Mouse (Mus musculus) embryonic fibroblast, embryonic 13.5 days (primary cell): Measurements from ENCODE around the gene Gm30191. TPM values are rescaled to one million over a fixed set of nuclear protein-coding genes. Genes with fewer than 3 reads are reported as not detected.

Source experiments
- H3K27ac ChIP-seq: 2 replicates; pipeline ENCODE4 v1.5.1; 2012; ENCODE audit warnings: low read length, control low read depth, inconsistent platforms; ENCODE audit not compliant: insufficient read depth
- H3K4me1 ChIP-seq: 2 replicates; pipeline ENCODE4 v1.6.1; 2011; ENCODE audit warnings: low read length; ENCODE audit not compliant: control insufficient read depth, insufficient read depth
- H3K4me3 ChIP-seq: 2 replicates; pipeline ENCODE4 v1.5.1; 2011; ENCODE audit warnings: mild to moderate bottlenecking, control low read depth, low read length; ENCODE audit not compliant: insufficient read depth
- CTCF ChIP-seq: IDR thresholded peaks from 2 replicates; pipeline ENCODE4 v1.5.1; 2011; ENCODE audit warnings: mild to moderate bottlenecking, control low read depth, low read length, moderate library complexity, borderline replicate concordance; ENCODE audit not compliant: insufficient read depth
- POLR2A ChIP-seq: IDR thresholded peaks from 2 replicates; pipeline ENCODE4 v1.6.1; 2011; ENCODE audit warnings: low read depth, mild to moderate bottlenecking, control low read depth, low read length, moderate library complexity
- polyA plus RNA-seq: library from polyadenylated mRNA; stranded (reverse); fragments of >200 nt; gene quantifications from 2 replicates; pipeline ENCODE4 v1.2.4, GENCODE M21; 2011; ENCODE audit warnings: low read depth; ENCODE audit not compliant: missing spikeins, insufficient read length

The Gm30191 gene
- polyA plus RNA-seq, 1 experiment: not detected

DNA sequence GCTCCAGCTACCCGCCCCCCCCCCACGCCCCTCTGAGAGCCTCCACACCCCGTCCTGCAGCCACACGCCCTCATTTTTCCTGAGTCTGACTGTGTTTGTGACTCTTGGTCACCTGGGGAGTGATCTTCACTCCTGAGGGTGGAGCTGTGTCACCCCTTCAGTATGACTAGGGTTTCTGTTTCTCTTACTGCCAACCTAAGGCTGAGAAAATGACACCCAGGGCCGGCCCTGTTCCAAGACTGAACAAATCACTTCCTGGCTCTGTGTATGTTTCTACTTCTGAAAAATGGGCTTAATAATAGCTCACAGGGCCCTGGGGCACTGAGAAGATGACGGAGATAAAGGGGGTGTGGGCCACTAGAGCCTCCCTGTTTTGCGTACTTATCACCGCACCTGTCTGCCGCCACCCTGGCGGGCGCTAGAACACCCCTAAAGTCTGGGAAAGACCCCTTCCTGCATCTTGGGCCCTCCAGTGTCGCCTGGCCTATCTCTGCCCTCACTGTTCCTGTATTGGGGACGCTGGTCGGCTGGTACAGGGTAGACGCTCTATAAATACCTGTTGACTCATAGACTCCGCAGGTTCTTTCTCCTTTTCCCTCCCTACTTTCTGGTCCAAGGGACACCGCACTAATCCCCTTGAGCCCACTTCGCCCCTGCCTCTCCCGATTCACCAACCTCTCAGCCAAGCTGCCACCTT is 9.0 kb upstream of the Gm30191 start:
- H3K4me3 ChIP-seq: no peak overlapping the region

DNA sequence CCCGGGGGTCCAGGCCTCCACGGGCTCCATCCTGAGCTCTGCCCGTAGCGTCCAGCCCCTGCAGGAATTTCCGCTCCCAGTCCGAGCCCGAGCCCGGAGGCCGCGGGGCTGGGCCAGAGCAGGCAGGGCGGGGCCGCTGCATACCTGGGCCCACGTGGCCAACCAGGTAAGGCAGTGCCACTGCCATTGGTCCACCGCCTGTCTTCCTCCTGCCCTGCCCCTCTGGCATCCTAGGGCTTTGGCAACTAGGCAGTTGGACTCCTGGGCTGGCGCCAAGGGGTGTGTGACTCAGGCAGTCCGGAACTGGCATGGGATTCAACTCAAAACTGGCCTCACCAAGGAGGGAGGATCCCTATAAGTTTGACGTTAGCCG is 8.5 kb upstream of the Gm30191 start, which contains the start of gene Cnksr1:
Gene Cnksr1, minus strand, starts transcription at position 121 of the 373 bp plus-strand sequence.
- Histone ChIP-seq H3K27ac (no peak within 1 kb of the TSS), H3K4me1 (peaks cover 3% of the 10 kb centered on the region; the same call in 1 of the 2 replicates), H3K4me3 (no peak within 1 kb of the TSS)
- TF ChIP-seq POLR2A: no peak

More for the DNA sequence above, 9.0 kb upstream of the Gm30191 start:
- TF ChIP-seq CTCF: no peak
- no peak for TF ChIP-seq POLR2A
- Histone ChIP-seq H3K4me1 (peaks cover 3% of the 10 kb centered on the region; the same call in 1 of the 2 replicates), H3K27ac (no peak overlapping the region)

DNA sequence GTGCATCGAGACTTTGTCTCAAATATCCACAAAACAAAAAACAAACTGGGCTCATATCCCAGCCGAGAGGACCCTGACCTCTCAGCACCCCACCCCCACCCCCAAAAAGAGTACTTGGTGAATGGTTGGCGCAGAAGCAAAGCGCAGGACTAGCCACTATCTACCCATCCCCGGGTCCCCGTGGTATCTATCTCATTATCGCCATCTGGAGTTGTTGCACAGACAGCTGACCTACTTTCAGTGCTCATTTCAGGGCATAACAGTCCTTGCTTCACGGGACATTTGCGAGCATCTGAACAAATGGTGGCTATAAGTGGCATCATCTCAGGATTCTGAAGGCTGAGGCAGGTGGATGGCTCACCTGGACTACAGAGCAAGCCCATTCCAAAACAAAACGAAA is 8.0 kb upstream of the Gm30191 start:
- Histone ChIP-seq H3K4me1 (peaks cover 3% of the 10 kb centered on the region; the same call in 1 of the 2 replicates), H3K4me3 (no peak overlapping the region), H3K27ac (no peak overlapping the region)
- no peak for TF ChIP-seq CTCF
- no peak for TF ChIP-seq POLR2A

DNA sequence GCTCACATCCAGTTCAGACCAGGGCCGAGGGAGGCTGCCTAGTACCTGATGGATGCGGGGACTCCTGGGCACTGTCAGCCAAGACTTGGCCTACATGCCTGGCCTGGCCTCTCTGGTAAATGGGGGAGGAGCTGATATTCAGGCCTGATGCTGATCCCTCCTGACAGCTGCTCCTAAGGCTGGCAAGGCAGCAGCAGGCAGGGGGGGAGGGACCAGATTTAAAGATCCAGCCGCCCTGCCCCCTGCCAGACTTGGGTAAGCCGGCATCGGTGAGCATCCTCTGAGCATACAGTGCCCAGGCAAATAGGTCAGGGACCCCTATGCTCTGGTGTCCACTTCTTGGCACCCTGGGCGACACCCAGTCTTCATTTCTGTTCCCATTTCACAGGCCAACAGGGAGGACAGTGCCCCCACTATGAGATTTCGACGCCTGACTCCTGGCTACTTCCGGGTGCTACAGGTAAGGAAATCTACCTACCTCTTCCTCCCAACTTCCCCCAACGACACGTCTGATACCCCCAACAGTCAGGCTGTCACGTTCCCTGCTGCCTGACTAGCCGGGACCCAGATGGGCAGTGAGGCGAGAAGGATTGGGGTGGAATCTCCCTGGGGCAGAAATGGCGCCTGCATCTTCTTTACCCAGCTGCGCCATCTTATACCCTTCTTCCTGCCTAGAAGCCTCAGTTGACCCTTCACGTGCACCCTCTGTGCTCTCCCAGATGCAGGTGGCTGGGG is 3.1 kb upstream of the Gm30191 start, which contains the start of gene E130218I03Rik:
Gene E130218I03Rik, plus strand, starts transcription at position 147 of the 735 bp plus-strand sequence.
- Histone ChIP-seq H3K4me3 (peak within 1 kb of the TSS; percentile 83), H3K27ac (no peak within 1 kb of the TSS), H3K4me1 (peaks cover 2% of the 10 kb centered on the region; the same call in 1 of the 2 replicates)
- TF ChIP-seq POLR2A (no peak), CTCF (no peak)

DNA sequence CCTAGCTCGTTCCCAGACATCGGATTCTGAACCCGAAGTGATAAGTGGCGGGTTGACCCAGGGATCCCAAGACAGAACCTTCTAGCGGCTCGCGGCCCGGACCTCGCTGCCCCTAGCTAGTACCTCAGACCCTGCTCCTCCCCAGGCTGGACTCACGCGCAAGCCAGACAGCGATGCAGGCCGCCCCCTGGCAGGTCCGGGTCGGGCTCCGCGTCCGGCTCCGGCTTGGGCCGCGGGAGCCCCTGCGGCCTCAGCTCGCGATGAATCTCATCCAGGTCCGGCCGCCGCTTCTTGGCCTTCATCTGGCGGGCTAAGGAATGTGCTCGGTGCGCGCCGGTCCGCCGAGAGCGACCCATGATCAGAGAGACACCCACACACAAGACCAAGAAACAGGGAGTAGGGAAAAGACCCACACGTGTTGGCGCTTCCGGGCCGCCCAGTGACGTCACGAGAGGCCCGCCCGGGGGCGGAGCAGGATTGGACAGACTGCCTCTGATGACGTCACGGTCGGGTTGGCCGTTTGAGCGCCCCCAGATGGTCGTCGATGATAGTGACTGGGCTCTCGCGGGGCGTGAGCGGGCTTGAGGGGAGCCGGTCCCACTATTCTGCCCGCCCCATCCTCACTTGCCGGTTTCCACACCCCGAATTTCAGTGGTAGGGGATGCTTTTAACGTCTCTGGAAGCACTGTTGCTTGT is 1.4 kb upstream of the Gm30191 start, which contains the start of gene Zfp593:
Gene Zfp593, minus strand, starts transcription at position 445 of the 696 bp plus-strand sequence.
- peak within 1 kb of the TSS; percentile 83 for H3K4me3 ChIP-seq

DNA sequence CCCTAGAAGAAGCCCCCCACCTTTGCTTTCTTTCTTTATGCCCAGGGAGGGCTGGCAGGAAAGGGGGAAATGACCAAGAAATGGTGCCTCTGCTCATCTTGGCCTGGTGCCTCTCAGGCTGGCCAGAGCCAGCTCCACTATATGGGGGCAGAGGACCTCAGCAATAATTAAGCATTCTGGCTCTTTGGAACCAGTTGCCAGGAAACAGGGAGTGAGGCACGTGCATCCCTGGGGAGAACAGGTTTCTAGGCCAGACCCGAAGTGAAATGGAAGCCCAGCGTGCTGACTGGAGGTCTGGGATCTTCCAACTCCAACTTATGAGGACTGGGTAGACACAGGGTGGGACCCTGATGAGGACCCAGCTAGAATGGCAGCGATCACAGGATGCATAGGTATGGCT is 479 bp upstream of the Gm30191 start:
- TF ChIP-seq POLR2A (no peak), CTCF (no peak)
- Histone ChIP-seq H3K4me1 (no peaks in the 10 kb centered on the region; the same call in 1 of the 2 replicates), H3K4me3 (no peak overlapping the region), H3K27ac (no peak overlapping the region)

More for the DNA sequence above, 1.4 kb upstream of the Gm30191 start, which contains the start of gene Zfp593:
- TF ChIP-seq POLR2A (peak; percentile 81), CTCF (peak; percentile 71)
- Histone ChIP-seq H3K4me1 (no peaks in the 10 kb centered on the region), H3K27ac (no peak within 1 kb of the TSS)

DNA sequence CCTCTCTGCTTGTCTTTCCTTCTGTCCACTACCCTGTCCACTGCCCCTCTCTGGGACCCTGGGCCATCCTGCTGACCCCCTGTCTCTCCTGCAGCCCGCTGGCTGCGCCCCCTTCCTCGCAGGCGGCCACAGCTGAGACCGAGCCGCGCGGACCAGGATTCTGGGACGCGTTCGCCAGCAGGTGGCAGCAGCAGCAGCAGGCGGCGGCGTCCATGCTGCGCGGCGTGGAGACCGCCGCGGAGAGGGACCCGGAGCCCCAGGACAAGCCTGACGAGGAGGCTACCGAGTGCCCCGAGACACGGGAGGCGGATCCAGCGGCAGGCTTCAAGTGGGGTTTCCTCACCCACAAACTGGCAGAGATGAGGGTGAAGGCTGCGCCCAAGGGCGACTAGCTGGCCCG is 2.9 kb downstream of the Gm30191 start:
- H3K4me1 ChIP-seq: no peaks in the 10 kb centered on the region; the same call in 1 of the 2 replicates
- TF ChIP-seq POLR2A: no peak
- peak; percentile 74 for TF ChIP-seq CTCF
- H3K27ac ChIP-seq: no peak overlapping the region
- peak overlapping the region; percentile 23 for H3K4me3 ChIP-seq

DNA sequence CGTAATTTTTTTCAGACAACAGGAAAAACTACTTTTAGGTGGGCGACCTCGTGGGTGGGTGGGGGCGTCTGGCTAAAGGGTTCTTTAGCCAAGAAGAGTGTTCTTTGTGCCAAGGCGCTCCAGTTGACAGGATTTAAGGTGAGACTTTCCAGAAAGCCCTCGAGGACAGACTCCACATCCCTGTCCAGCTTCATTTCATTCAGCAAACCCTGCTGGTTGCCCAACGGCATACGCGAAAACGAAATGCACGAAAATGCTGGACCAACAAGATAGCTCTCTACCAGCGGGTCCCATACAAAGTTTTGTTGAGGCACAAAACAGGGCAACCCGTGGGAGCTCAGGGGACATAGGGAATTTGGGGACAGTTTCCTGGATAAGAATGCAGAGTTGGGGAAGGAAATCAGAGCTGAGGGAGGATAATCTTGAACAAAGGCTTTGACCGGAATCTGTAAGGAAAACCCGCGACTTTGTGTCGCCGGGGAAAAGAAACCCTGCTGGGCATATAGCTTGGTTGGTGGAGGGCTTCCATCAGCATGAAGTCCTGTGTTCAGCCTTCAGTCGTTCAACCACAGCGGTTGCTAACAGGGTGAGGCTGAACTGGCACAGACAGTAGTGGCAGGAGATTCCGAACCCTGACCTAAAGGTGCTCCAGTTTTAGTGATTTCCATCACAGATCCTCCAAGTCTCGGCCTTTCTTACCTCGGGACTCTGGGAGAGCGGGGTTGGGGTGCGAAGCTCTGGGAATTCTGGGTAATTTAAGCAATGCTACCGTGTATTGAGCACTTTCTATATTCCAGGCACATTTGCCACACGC is 3.6 kb downstream of the Gm30191 start:
- Histone ChIP-seq H3K4me3 (no peak overlapping the region; the same call in 1 of the 2 replicates), H3K27ac (no peak overlapping the region), H3K4me1 (no peaks in the 10 kb centered on the region; the same call in 1 of the 2 replicates)
- TF ChIP-seq CTCF: no peak
- no peak for TF ChIP-seq POLR2A

DNA sequence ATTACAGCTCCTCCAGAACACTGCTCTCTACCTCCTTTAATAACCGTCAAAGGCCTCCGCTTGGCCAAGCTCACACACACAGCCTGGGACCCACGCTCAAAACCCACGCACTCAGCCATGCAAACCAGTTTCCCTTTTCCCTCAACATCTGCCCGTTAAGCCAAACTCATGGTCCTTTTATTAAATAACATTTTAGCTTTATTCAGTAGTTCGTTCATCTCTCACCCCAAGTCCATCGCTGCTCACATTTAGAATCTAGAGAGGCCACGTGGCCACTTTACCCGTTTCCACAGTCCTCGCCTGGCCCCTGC is 4.2 kb downstream of the Gm30191 start:
- Histone ChIP-seq H3K4me1 (no peaks in the 10 kb centered on the region; the same call in 1 of the 2 replicates), H3K4me3 (peak overlapping the region; percentile 23), H3K27ac (no peak overlapping the region)
- TF ChIP-seq POLR2A (no peak), CTCF (no peak)
